Mouse (Mus musculus) heart, postnatal 0 days (tissue): ENCODE measurements around the gene Tgm1. TPM values are rescaled to one million over a fixed set of nuclear protein-coding genes. Genes with fewer than 3 reads are reported as not detected.

Source experiments
- ATAC-seq: fragments of 200-750 bp; cut with Nextera tagmentation; 2 replicates; pipeline ENCODE4 v1.8.0; 2017; ENCODE audit warnings: low read depth, moderate number of reproducible peaks, moderate library complexity; ENCODE audit not compliant: insufficient read depth
- DNase-seq: peaks from one replicate; pipeline ENCODE4 v3.0.0-alpha.2; 2016; ENCODE audit warnings: low spot score
- H3K27ac ChIP-seq: fragments of 300-500 bp; sonication (generic); 2 replicates; pipeline ENCODE4 v1.5.1; 2014; ENCODE audit warnings: low read depth, mild to moderate bottlenecking
- H3K27me3 ChIP-seq: fragments of 300-500 bp; sonication (generic); 2 replicates; pipeline ENCODE4 v1.6.1; 2014; ENCODE audit warnings: low read length, mixed read lengths; ENCODE audit not compliant: control insufficient read depth, insufficient read depth
- H3K36me3 ChIP-seq: fragments of 300-500 bp; sonication (generic); replicated peaks from 2 replicates; pipeline ENCODE4 v1.6.1; 2014; ENCODE audit warnings: low read length, mixed read lengths; ENCODE audit not compliant: control insufficient read depth, insufficient read depth
- H3K4me1 ChIP-seq: fragments of 300-500 bp; sonication (generic); 2 replicates; pipeline ENCODE4 v1.6.1; 2014; ENCODE audit warnings: antibody characterized with exemption; ENCODE audit not compliant: control insufficient read depth, insufficient read depth
- H3K4me2 ChIP-seq: fragments of 300-500 bp; sonication (generic); 2 replicates; pipeline ENCODE4 v1.6.1; 2014; ENCODE audit warnings: low read depth, mild to moderate bottlenecking, low read length, moderate library complexity
- H3K4me3 ChIP-seq: fragments of 300-500 bp; sonication (generic); 2 replicates; pipeline ENCODE4 v1.5.1; 2014; ENCODE audit warnings: low read depth, low read length
- H3K9ac ChIP-seq: fragments of 300-500 bp; sonication (generic); replicated peaks from 2 replicates; pipeline ENCODE4 v1.6.1; 2014; ENCODE audit warnings: low read depth, low read length, mixed read lengths
- H3K9me3 ChIP-seq: fragments of 300-500 bp; sonication (generic); replicated peaks from 2 replicates; pipeline ENCODE4 v1.6.1; 2016; ENCODE audit warnings: low read length; ENCODE audit not compliant: control insufficient read depth
- CTCF ChIP-seq: IDR thresholded peaks from 2 replicates; pipeline ENCODE4 v1.5.1; 2016; ENCODE audit warnings: antibody characterized with exemption, control low read depth, low read depth
- EP300 ChIP-seq: IDR thresholded peaks from 2 replicates; pipeline ENCODE4 v1.6.1; 2016; ENCODE audit warnings: antibody characterized with exemption, low read depth
- WGBS: fragments of 180-500 bp; shearing (Covaris S2); extraction: QIAGEN DNeasy Blood & Tissue Kit; methylation state at CpG from one replicate; pipeline ENCODE4 v1.1.7; 2014; 5-methylcytosine and 5-hydroxymethylcytosine counted together
- polyA plus RNA-seq: library from polyadenylated mRNA; unstranded; fragments of >200 nt; fragmentation: Nextera tagmentation; extraction: Ambion mirVana; gene quantifications from 2 replicates; pipeline ENCODE4 v1.2.1, GENCODE M21; 2015
- total RNA-seq: library from RNA; depleted of rRNA; stranded (reverse); fragments of >200 nt; gene quantifications from 2 replicates; pipeline ENCODE4 v1.2.3, GENCODE M21; 2014; ENCODE audit warnings: low replicate concordance

The Tgm1 gene
- total and polyA plus RNA-seq, 2 experiments from 2014 or later, result 0.27 to 1.3 TPM

DNA sequence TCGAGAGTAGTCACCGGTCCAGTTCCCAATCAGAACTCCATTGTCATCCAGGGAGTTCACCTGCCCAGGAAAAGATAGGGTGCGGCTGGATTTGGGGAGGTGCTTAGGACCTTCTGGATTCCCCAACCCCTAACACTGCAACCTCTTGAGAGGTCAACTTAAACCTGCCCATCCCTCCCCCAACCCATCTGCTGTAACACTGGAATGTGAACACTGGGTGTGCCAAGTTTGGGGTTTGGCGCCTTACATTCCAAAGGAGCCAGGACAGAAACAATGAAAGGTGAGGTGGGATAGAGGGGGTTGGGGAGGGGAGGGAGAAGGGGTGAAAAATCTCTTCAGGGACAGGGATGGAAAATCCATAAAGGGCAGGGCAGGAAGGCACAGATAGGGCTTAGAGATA is 4.2 kb downstream of the Tgm1 start:
- no peak overlapping the region for H3K9ac ChIP-seq
- no peaks in the 10 kb centered on the region for H3K9me3 ChIP-seq
- no peak for DNase-seq
- no peak overlapping the region for H3K4me2 ChIP-seq
- no peaks in the 10 kb centered on the region for H3K4me1 ChIP-seq
- no peak overlapping the region for H3K27ac ChIP-seq
- no peaks in the 10 kb centered on the region for H3K36me3 ChIP-seq
- no peak overlapping the region for H3K4me3 ChIP-seq
- TF ChIP-seq EP300, result no peak
- WGBS, result 84% methylated on average over 4 of the region's 4 CpGs
- H3K27me3 ChIP-seq, result peaks cover 22% of the 10 kb centered on the region
- no peak for ATAC-seq

DNA sequence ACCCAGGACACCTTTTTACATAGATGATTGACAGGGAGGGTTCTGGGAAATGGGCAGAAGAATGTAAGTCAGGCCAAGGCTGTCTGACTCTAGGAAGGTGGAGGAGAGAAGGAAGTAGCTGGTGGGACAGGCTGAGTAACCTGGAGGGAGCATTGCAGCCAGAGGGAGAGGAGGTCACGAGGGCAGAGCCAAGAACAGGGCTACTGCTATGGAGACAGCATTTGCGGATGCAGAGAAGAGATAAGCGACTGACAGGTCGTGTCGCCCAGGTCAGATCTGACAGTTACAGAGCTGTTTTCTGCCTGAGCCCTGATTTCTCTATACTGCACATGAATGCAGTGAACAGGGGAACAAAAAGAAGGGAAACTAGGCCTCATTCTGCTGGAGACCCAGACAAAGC is 6.3 kb downstream of the Tgm1 start:
- Histone ChIP-seq H3K27ac (no peak overlapping the region), H3K9me3 (no peaks in the 10 kb centered on the region), H3K4me3 (no peak overlapping the region), H3K9ac (no peak overlapping the region), H3K4me2 (no peak overlapping the region), H3K36me3 (no peaks in the 10 kb centered on the region), H3K4me1 (no peaks in the 10 kb centered on the region), H3K27me3 (peaks cover 8% of the 10 kb centered on the region; the same call in 1 of the 2 replicates)
- no peak for ATAC-seq
- TF ChIP-seq EP300 (no peak), CTCF (no peak)
- no peak for DNase-seq
- 62% methylated on average over 5 of the region's 5 CpGs for WGBS

DNA sequence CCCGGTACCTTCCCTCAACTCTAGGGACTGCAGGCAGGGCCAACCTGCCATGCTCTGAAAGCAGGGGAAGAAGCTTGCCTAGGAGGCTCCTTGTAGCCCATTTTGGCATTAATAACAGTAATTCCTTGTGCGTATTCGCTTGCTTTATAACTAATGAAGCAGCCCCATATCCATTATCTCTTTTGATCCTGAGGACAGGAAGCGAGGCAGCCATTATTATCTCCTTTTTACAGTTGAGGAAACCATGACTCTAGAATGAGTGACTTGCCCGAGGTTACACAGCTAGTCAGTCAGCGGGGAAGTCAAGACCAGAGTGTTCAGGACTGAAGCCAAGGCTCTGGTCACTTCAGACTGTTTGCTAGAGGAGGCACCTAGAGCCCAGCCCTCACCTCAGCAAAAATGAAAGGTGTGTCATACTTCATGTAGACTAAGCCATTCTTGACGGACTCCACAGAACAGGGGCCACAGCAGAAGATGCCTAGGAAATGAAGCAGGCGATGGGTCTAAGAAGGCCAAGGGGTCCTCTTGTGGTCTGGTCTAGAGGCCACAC is 7.6 kb downstream of the Tgm1 start:
- TF ChIP-seq CTCF (no peak), EP300 (no peak)
- no peak for DNase-seq
- H3K9ac ChIP-seq, result no peak overlapping the region
- H3K36me3 ChIP-seq, result no peaks in the 10 kb centered on the region
- H3K4me3 ChIP-seq, result no peak overlapping the region
- H3K4me2 ChIP-seq, result no peak overlapping the region
- H3K27ac ChIP-seq, result no peak overlapping the region
- no peak for ATAC-seq
- no peaks in the 10 kb centered on the region for H3K27me3 ChIP-seq
- no peaks in the 10 kb centered on the region for H3K4me1 ChIP-seq
- WGBS, result 77% methylated on average over 8 of the region's 8 CpGs
- H3K9me3 ChIP-seq, result no peaks in the 10 kb centered on the region

DNA sequence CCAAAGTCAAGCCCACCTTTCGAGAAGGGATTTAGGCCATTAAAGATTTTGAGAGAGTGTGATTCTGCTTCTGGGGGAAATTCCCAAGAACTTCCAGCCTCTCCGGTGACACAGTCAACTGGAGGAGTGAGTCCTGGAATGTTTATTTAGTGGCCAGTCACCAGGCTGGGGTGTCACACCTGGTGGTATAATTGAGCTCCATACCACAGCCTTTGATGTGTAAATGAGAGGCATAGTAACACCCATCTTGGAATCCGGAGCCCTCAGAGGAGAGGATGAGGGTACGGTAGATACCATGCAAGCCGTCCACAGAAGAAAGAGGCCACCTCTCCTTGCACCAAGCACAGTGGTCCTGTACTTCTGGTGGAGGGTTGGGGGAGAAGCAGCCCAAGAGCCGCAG is 11.0 kb downstream of the Tgm1 start:
- Histone ChIP-seq H3K36me3 (no peaks in the 10 kb centered on the region), H3K9me3 (no peaks in the 10 kb centered on the region), H3K4me1 (no peaks in the 10 kb centered on the region), H3K4me3 (no peak overlapping the region), H3K27ac (no peak overlapping the region), H3K9ac (no peak overlapping the region), H3K4me2 (no peak overlapping the region), H3K27me3 (no peaks in the 10 kb centered on the region)
- ATAC-seq (no peak), DNase-seq (no peak)
- 56% methylated on average over 6 of the region's 6 CpGs for WGBS
- TF ChIP-seq CTCF (no peak), EP300 (no peak)

DNA sequence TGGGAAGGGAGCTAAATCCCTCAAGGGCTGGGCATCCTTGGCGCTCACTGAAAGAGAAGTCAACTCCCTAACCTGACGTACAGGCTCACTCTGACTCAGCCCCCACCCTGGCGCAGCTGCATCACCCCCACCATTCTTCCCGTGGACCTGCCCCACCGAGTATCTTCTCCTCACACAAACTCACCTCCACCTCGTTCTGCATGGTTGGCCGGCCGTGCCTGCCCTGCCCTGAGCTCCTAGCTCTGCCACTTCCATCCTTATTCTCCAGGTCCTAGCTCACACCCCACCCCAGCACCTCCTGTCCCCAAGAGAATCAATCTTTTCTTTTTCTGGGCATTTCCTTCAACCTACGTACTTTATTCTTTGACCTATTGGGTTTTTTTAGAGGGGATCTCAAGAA is 12.6 kb downstream of the Tgm1 start:
- no peak for ATAC-seq
- H3K27ac ChIP-seq, result no peak overlapping the region
- H3K4me1 ChIP-seq, result no peaks in the 10 kb centered on the region
- TF ChIP-seq EP300 (no peak), CTCF (no peak)
- no peak overlapping the region for H3K4me3 ChIP-seq
- H3K27me3 ChIP-seq, result no peaks in the 10 kb centered on the region
- no peaks in the 10 kb centered on the region for H3K9me3 ChIP-seq
- no peak for DNase-seq
- H3K9ac ChIP-seq, result no peak overlapping the region
- H3K4me2 ChIP-seq, result no peak overlapping the region
- no peaks in the 10 kb centered on the region for H3K36me3 ChIP-seq
- WGBS, result 61% methylated on average over 9 of the region's 9 CpGs

DNA sequence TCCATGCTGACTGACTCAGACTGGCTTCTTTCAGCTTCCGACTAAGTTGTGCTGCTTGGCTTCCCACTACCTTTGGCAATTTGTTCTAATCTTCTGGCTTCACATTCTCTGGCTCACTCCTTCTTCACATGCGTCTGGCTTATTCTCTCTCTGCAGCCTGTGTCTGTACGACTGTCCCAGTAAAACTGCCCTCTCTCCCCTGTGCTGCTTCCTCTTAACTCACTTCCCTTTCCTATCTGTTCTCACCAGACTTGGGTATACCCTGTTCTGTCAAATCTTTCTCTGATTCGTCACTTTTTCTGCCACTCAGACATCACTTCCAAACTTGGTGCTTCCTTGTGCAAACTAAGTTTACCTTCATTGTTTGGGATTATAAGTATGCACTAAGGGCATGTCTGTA is 16.5 kb downstream of the Tgm1 start:
- TF ChIP-seq CTCF (no peak), EP300 (no peak)
- no peak overlapping the region for H3K27ac ChIP-seq
- no peak for DNase-seq

More for the DNA sequence above, 16.5 kb downstream of the Tgm1 start:
- H3K9ac ChIP-seq, result no peak overlapping the region
- no peak overlapping the region for H3K4me3 ChIP-seq
- no peak for ATAC-seq
- H3K4me1 ChIP-seq, result no peaks in the 10 kb centered on the region
- no peaks in the 10 kb centered on the region for H3K9me3 ChIP-seq
- no peaks in the 10 kb centered on the region for H3K36me3 ChIP-seq
- no peaks in the 10 kb centered on the region for H3K27me3 ChIP-seq
- WGBS, result 69% methylated on average over 4 of the region's 4 CpGs
- no peak overlapping the region for H3K4me2 ChIP-seq
